16 mouse cellular contexts compared by ENCODE assay signal in the genomic region with DNA sequence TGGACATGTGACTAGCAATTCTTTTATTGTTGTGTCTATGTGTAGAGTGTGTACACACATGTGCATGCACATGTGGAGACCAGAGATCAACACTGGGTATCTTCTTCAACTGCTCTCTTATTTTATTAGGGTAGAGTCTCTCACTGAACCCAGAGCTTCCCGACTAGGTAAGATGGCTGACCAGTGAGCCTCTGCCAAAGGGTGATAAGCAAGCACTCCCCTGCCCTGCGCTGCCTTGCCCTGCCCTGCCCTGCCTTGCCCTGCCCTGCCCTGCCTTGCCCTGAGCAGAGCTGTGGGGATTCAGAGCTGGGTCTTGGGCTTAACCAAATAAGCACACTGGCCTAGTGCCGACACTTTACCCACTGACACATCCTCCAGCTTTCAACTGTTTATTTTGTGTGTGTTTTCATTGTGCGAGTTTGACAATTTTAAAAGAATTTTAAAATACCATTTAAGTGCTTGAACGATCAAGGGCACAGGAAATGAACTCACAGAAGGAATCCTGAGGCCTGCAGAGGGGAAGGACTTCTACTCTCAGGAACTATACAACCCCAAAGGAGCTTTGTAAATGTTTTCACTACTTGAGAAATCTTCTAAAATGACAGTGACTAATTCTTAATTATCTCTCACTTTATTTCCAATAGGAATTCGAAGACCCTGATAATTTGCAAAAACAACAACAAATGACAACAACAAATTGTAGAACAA. TPM values are rescaled to one million over a fixed set of nuclear protein-coding genes. Genes with fewer than 3 reads are reported as not detected.
DNase-seq lines count a peak whose midpoint lies in the region; ATAC-seq lines count a peak whose summit lies in the region.
"Had no signal": no experiment of that assay in that cellular context is flagged by ENCODE, and none has a peak within 500 bp of the region (broad histone marks: within the 10 kb centered on the region; RNA-seq: fewer than 3 reads in every experiment).

No protein-coding gene starts in this region.

- peak; percentile 90 for ATAC-seq in erythroid progenitor cell, adult 5-6 weeks (replicated peaks; ENCODE audit: low FRiP score, poor library complexity, severe bottlenecking)
- ATAC-seq in liver, embryonic 16.5 days (ENCODE audit: low read depth): peak; percentile 100

- peaks cover 47% of the 10 kb centered on the region for H3K4me1 ChIP-seq in liver, embryonic 16.5 days (ENCODE audit: control insufficient read depth, low read depth, low read length)
- H3K4me1 ChIP-seq: heart, embryonic 15.5 days; limb, embryonic 12.5 days; lung, embryonic 15.5 days had no signal

- peak; percentile 48 for DNase-seq in c-Kit-positive CD71-positive TER-119-negative erythroid progenitor cells, embryonic 14.5 days (ENCODE audit: low read depth)
- DNase-seq in spleen, postnatal 14 days (ENCODE audit: low spot score in 2 of 2): peak; percentile 22 to 28
- no peak for DNase-seq in right cerebral cortex, adult 2 months (ENCODE audit: low spot score in 2 of 2)
- DNase-seq in cerebellum, postnatal 14 days: no peak
- no peak for DNase-seq in frontal cortex, postnatal 36 days (ENCODE audit: low spot score in 2 of 2)
- DNase-seq in heart, postnatal 4 days: no peak
- DNase-seq: cerebellum, adult 18-20 months; heart, adult 11 months; kidney, postnatal 10 days; thymus, postnatal 36 days had no signal

- WGBS in liver, embryonic 16.5 days (ENCODE audit: insufficient replicate concordance): 42% methylated on average over 6 of the region's 6 CpGs

- H3K27me3 ChIP-seq in liver, embryonic 16.5 days (ENCODE audit: control insufficient read depth, insufficient read depth, low read depth, low read length): no peaks in the 10 kb centered on the region
- H3K27me3 ChIP-seq: heart, embryonic 15.5 days; limb, embryonic 12.5 days; lung, embryonic 15.5 days; megakaryocyte, embryonic 14.5 days had no signal

- H3K27ac ChIP-seq in liver, embryonic 16.5 days (ENCODE audit: low read length): peak overlapping the region; percentile 86
- H3K27ac ChIP-seq: heart, embryonic 15.5 days; limb, embryonic 12.5 days; lung, embryonic 15.5 days had no signal

- peaks cover 71% of the 10 kb centered on the region for H3K36me3 ChIP-seq in liver, embryonic 16.5 days (ENCODE audit: control insufficient read depth, insufficient read depth)

- no peaks in the 10 kb centered on the region for H3K9me3 ChIP-seq in liver, embryonic 16.5 days (replicated peaks; ENCODE audit: control insufficient read depth, low read length)
- H3K9me3 ChIP-seq: heart, embryonic 15.5 days; limb, embryonic 12.5 days; lung, embryonic 15.5 days; megakaryocyte, embryonic 14.5 days had no signal

- H3K4me3 ChIP-seq in liver, embryonic 16.5 days (ENCODE audit: low read depth, low read length): 0 out of 2 replicates have a peak overlapping the region, but pooled peaks have one; percentile 19
- H3K4me3 ChIP-seq: heart, embryonic 15.5 days; limb, embryonic 12.5 days; lung, embryonic 15.5 days; megakaryocyte, embryonic 14.5 days had no signal

- peak overlapping the region; percentile 52 for H3K9ac ChIP-seq in liver, embryonic 16.5 days (ENCODE audit: low read depth, low read length)
- H3K9ac ChIP-seq: heart, embryonic 15.5 days; limb, embryonic 12.5 days; lung, embryonic 15.5 days had no signal

- peak overlapping the region; percentile 50 for H3K4me2 ChIP-seq in liver, embryonic 16.5 days (ENCODE audit: low read depth, low read length)
- H3K4me2 ChIP-seq: heart, embryonic 15.5 days; limb, embryonic 12.5 days; lung, embryonic 15.5 days had no signal

RNA-seq across cellular contexts. Expression of gene Trappc10, which starts 27.9 kb away (rescaled TPM):
- 127 and 132 TPM in 2 replicates for total RNA-seq in erythroid progenitor cell, adult 5-6 weeks (2015; ENCODE audit: low replicate concordance)
- 81.0 and 108 TPM in 2 replicates for total RNA-seq in erythroid progenitor cell, adult 5-6 weeks (2017; ENCODE audit: low replicate concordance)
- polyA plus RNA-seq in liver, embryonic 16.5 days (2015; fragmentation: Nextera tagmentation; extraction: Ambion mirVana): 4.3 and 5.9 TPM in 2 replicates
- total RNA-seq in heart, postnatal 4 days (2021): 10 to 100 TPM; 43.6 to 45.3 TPM

RNA-seq across cellular contexts. Expression of gene Pwp2, which starts 31.6 kb away (rescaled TPM):
- total RNA-seq in erythroid progenitor cell, adult 5-6 weeks (2015; ENCODE audit: low replicate concordance): 2.5 and 2.9 TPM in 2 replicates
- total RNA-seq in erythroid progenitor cell, adult 5-6 weeks (2017; ENCODE audit: low replicate concordance): 7.8 and 10.1 TPM in 2 replicates
- polyA plus RNA-seq in liver, embryonic 16.5 days (2015; fragmentation: Nextera tagmentation; extraction: Ambion mirVana): 9.0 and 9.1 TPM in 2 replicates
- total RNA-seq in heart, postnatal 4 days (2021): 10 to 100 TPM; 10.2 to 11.0 TPM

RNA-seq across cellular contexts. Expression of gene D10Jhu81e, which starts 46.9 kb away (rescaled TPM):
- 14.4 and 36.9 TPM in 2 replicates for total RNA-seq in erythroid progenitor cell, adult 5-6 weeks (2015; ENCODE audit: low replicate concordance)
- total RNA-seq in erythroid progenitor cell, adult 5-6 weeks (2017; ENCODE audit: low replicate concordance): 14.1 and 23.9 TPM in 2 replicates
- polyA plus RNA-seq in liver, embryonic 16.5 days (2015; fragmentation: Nextera tagmentation; extraction: Ambion mirVana): 21.0 and 21.7 TPM in 2 replicates
- 100 to 1,000 TPM; 198 to 215 TPM for total RNA-seq in heart, postnatal 4 days (2021)

Comparison
In these comparisons a context has a peak if more than half of its experiments do, and no peak if none do; other contexts are left out.
1. DNase-seq: peak in c-Kit-positive CD71-positive TER-119-negative erythroid progenitor cells, embryonic 14.5 days (single experiment) and spleen, postnatal 14 days (2 of 2); none in right cerebral cortex, adult 2 months (0 of 2), cerebellum, postnatal 14 days (0 of 2), frontal cortex, postnatal 36 days (0 of 2) and heart, postnatal 4 days (single experiment).
2. RNA of gene D10Jhu81e, which starts 46.9 kb away (total RNA-seq): 198 to 215 TPM in heart, postnatal 4 days; 14.1 to 36.9 TPM in erythroid progenitor cell, adult 5-6 weeks; every median in the first group is over 4 times any median in the second.